Mouse (Mus musculus) cerebellum, postnatal 4 days (tissue): ENCODE measurements around the gene Galp.

Experiments
- DNase-seq, 2 experiments: peaks; one replicate each; pipeline ENCODE4 v3.0.0; 2022; ENCODE audit warnings: low spot score in 2 of 2, mixed read lengths in 1 of 2

Galp gene

GRCm38 (mm10) chr7:6196790-6197189, at the start of gene Galp:
Gene Galp (plus strand): TSS chr7:6197090.
- no peak for DNase-seq

- no peak for DNase-seq
These were observed 49.2 kb upstream of the Galp start for GRCm38 (mm10) chr7:6147688-6148087.

GRCm38 (mm10) chr7:6151266-6151665, 45.6 kb upstream of the Galp start:
- no peak for DNase-seq

- no peak for DNase-seq
These were observed 44.9 kb upstream of the Galp start for GRCm38 (mm10) chr7:6152036-6152435.

- DNase-seq = no peak
These were observed 43.8 kb upstream of the Galp start for GRCm38 (mm10) chr7:6153131-6153530.

GRCm38 (mm10) chr7:6154164-6154563, 42.7 kb upstream of the Galp start:
- no peak for DNase-seq

GRCm38 (mm10) chr7:6155031-6155872, 41.6 kb upstream of the Galp start:
- peak; percentile 65 to 83 for DNase-seq

GRCm38 (mm10) chr7:6155901-6156411, 40.9 kb upstream of the Galp start, which contains the start of gene Zfp787:
Gene Zfp787 (minus strand): TSS chr7:6155997.
- peak; percentile 96 to 97 for DNase-seq

GRCm38 (mm10) chr7:6156901-6157472, 39.9 kb upstream of the Galp start:
- DNase-seq = no peak

GRCm38 (mm10) chr7:6157479-6157878, 39.4 kb upstream of the Galp start:
- no peak for DNase-seq

- DNase-seq = no peak
These were observed 37.3 kb upstream of the Galp start for GRCm38 (mm10) chr7:6159604-6160003.

GRCm38 (mm10) chr7:6161541-6161940, 35.3 kb upstream of the Galp start:
- DNase-seq = no peak

GRCm38 (mm10) chr7:6162172-6162571, 34.7 kb upstream of the Galp start:
- DNase-seq = no peak

GRCm38 (mm10) chr7:6164671-6165070, 32.2 kb upstream of the Galp start:
- no peak for DNase-seq

- no peak for DNase-seq
These were observed 27.5 kb upstream of the Galp start for GRCm38 (mm10) chr7:6169403-6169802.

GRCm38 (mm10) chr7:6170391-6170790, 26.5 kb upstream of the Galp start:
- DNase-seq = no peak

GRCm38 (mm10) chr7:6170871-6171270, 26.0 kb upstream of the Galp start:
- DNase-seq = no peak

- DNase-seq = peak; percentile 35 to 61
These were observed 25.4 kb upstream of the Galp start for GRCm38 (mm10) chr7:6171444-6172005.

- DNase-seq = peak; percentile 97 to 99
These were observed 24.8 kb upstream of the Galp start, which contains the start of gene Zfp444 for GRCm38 (mm10) chr7:6172006-6172649. Gene Zfp444 (plus strand): TSS chr7:6172226.

GRCm38 (mm10) chr7:6172674-6173244, 24.1 kb upstream of the Galp start:
- peak in 1 of 2 experiments; percentile 33 for DNase-seq

- no peak for DNase-seq
These were observed 23.0 kb upstream of the Galp start for GRCm38 (mm10) chr7:6173872-6174271.
